Mouse (Mus musculus) large intestine, adult 2 months (tissue): ENCODE measurements around the gene Lamb2. TPM values are rescaled to one million over a fixed set of nuclear protein-coding genes. Genes with fewer than 3 reads are reported as not detected.

Experiments
- DNase-seq: peaks from one replicate; pipeline ENCODE4 v3.0.0-alpha.2; 2012; ENCODE audit warnings: low read depth, low spot score
- WGBS: fragments of 180-500 bp; shearing (Covaris S2); methylation state at CpG from one replicate; pipeline ENCODE4 v1.1.7; 2018; 5-methylcytosine and 5-hydroxymethylcytosine counted together
- polyA plus RNA-seq: library from polyadenylated mRNA; depleted of rRNA; stranded (reverse); fragments of >200 nt; gene quantifications from 2 replicates; pipeline ENCODE4 v1.2.3, GENCODE M21; 2012; rRNA removed

Gene Lamb2
- polyA plus RNA-seq, 1 experiment = 20.7 TPM

- DNase-seq = no peak
- 96% methylated on average over 4 of the region's 4 CpGs for WGBS
These were observed 43.8 kb downstream of the Lamb2 start for GRCm38 (mm10) chr9:108523341-108523740.

- no peak for DNase-seq
- 67% methylated on average over 3 of the region's 3 CpGs for WGBS
These were observed 45.9 kb downstream of the Lamb2 start for GRCm38 (mm10) chr9:108525400-108525799.

GRCm38 (mm10) chr9:108530954-108531353, 51.4 kb downstream of the Lamb2 start:
- DNase-seq = no peak
- 78% methylated on average over 1 of the region's 1 CpGs for WGBS

- 86% methylated on average over 1 of the region's 1 CpGs for WGBS
These were observed 52.0 kb downstream of the Lamb2 start for GRCm38 (mm10) chr9:108531496-108531895.

More at GRCm38 (mm10) chr9:108531496-108531895, 52.0 kb downstream of the Lamb2 start:
- DNase-seq = no peak

Other genes with a start within 250 kb of the Lamb2 start
- gene Dag1, start 215.8 kb upstream of the Lamb2 start, polyA plus RNA-seq = 33.9 and 66.1 TPM in 2 replicates
- gene Nicn1, start 189.3 kb upstream of the Lamb2 start, polyA plus RNA-seq = 5.8 and 6.5 TPM in 2 replicates
- 2.3 and 3.4 TPM in 2 replicates for gene Amt, start 182.9 kb upstream of the Lamb2 start, polyA plus RNA-seq
- 130 and 145 TPM in 2 replicates for gene Rhoa, start 173.6 kb upstream of the Lamb2 start, polyA plus RNA-seq
- gene Tcta, start 173.6 kb upstream of the Lamb2 start, polyA plus RNA-seq = 45.9 and 48.1 TPM in 2 replicates
- 641 and 1,038 TPM in 2 replicates for gene Gpx1, start 140.8 kb upstream of the Lamb2 start, polyA plus RNA-seq
- gene Usp4, start 131.9 kb upstream of the Lamb2 start, polyA plus RNA-seq = 57.7 and 67.5 TPM in 2 replicates
- gene 1700102P08Rik, start 86.9 kb upstream of the Lamb2 start, polyA plus RNA-seq = 0.30 TPM in 1 of 2 replicates, not detected in the other
- gene Ccdc36, start 51.3 kb upstream of the Lamb2 start, polyA plus RNA-seq = not detected in 2 replicates
- not detected in 2 replicates for gene BC048562, start 43.3 kb upstream of the Lamb2 start, polyA plus RNA-seq
- 18.1 and 22.8 TPM in 2 replicates for gene Ccdc71, start 19.2 kb upstream of the Lamb2 start, polyA plus RNA-seq
- 13.6 and 18.8 TPM in 2 replicates for gene Klhdc8b, start 18.2 kb upstream of the Lamb2 start, polyA plus RNA-seq
- gene Usp19, start 10.9 kb downstream of the Lamb2 start, polyA plus RNA-seq = 74.9 and 104 TPM in 2 replicates
- 243 and 346 TPM in 2 replicates for gene Qars, start 28.0 kb downstream of the Lamb2 start, polyA plus RNA-seq
- gene Qrich1, start 37.1 kb downstream of the Lamb2 start, polyA plus RNA-seq = 40.8 and 77.6 TPM in 2 replicates
- gene Impdh2, start 80.5 kb downstream of the Lamb2 start, polyA plus RNA-seq = 89.1 and 95.4 TPM in 2 replicates
- gene Ndufaf3, start 87.7 kb downstream of the Lamb2 start, polyA plus RNA-seq = 37.2 and 51.6 TPM in 2 replicates
- 146 and 161 TPM in 2 replicates for gene Dalrd3, start 90.2 kb downstream of the Lamb2 start, polyA plus RNA-seq
- 14.2 and 14.3 TPM in 2 replicates for gene Wdr6, start 99.0 kb downstream of the Lamb2 start, polyA plus RNA-seq
- 3.5 and 4.4 TPM in 2 replicates for gene P4htm, start 117.9 kb downstream of the Lamb2 start, polyA plus RNA-seq
- 25.8 and 32.4 TPM in 2 replicates for gene Arih2, start 169.7 kb downstream of the Lamb2 start, polyA plus RNA-seq
- 32.4 and 37.7 TPM in 2 replicates for gene Slc25a20, start 182.4 kb downstream of the Lamb2 start, polyA plus RNA-seq
- 39.9 and 51.4 TPM in 2 replicates for gene Prkar2a, start 209.6 kb downstream of the Lamb2 start, polyA plus RNA-seq